Mouse (Mus musculus) ES-Bruce4 (cell line): Measurements from ENCODE around the gene Barx2. TPM values are rescaled to one million over a fixed set of nuclear protein-coding genes. Genes with fewer than 3 reads are reported as not detected.

Source experiments
- H3K27ac ChIP-seq: 2 replicates; pipeline ENCODE4 v1.5.1; 2012; ENCODE audit warnings: low read length, inconsistent platforms; ENCODE audit not compliant: insufficient read depth
- H3K27me3 ChIP-seq: 2 replicates; pipeline ENCODE4 v1.6.1; 2012; ENCODE audit warnings: mild to moderate bottlenecking, low read length, inconsistent platforms; ENCODE audit not compliant: control insufficient read depth, poor library complexity, insufficient read depth, severe bottlenecking
- H3K36me3 ChIP-seq: 2 replicates; pipeline ENCODE4 v1.6.1; 2012; ENCODE audit warnings: inconsistent platforms, mild to moderate bottlenecking, low read length, moderate library complexity; ENCODE audit not compliant: control insufficient read depth, poor library complexity, insufficient read depth, severe bottlenecking
- H3K4me1 ChIP-seq: one replicate; pipeline ENCODE4 v1.8.1; 2011; ENCODE audit warnings: low read length; ENCODE audit not compliant: control insufficient read depth, insufficient read depth
- H3K4me3 ChIP-seq: 2 replicates; pipeline ENCODE4 v1.5.1; 2011; ENCODE audit warnings: low read depth, mild to moderate bottlenecking, low read length
- H3K9ac ChIP-seq: 2 replicates; pipeline ENCODE4 v1.6.1; 2012; ENCODE audit warnings: low read depth, mild to moderate bottlenecking, inconsistent platforms; ENCODE audit not compliant: poor library complexity, severe bottlenecking
- H3K9me3 ChIP-seq: replicated peaks from 2 replicates; pipeline ENCODE4 v1.6.1; 2012; ENCODE audit warnings: mild to moderate bottlenecking, low read length, inconsistent platforms; ENCODE audit not compliant: control insufficient read depth, poor library complexity, insufficient read depth, severe bottlenecking
- CTCF ChIP-seq: IDR thresholded peaks from one replicate; pipeline ENCODE4 v1.8.1; 2011; ENCODE audit warnings: low read depth, low read length
- EP300 ChIP-seq: IDR thresholded peaks from 2 replicates; pipeline ENCODE4 v1.6.1; 2011; ENCODE audit warnings: low read depth, low read length; ENCODE audit not compliant: insufficient read depth
- POLR2A ChIP-seq: IDR thresholded peaks from one replicate; pipeline ENCODE4 v1.8.1; 2011; ENCODE audit warnings: low read length; ENCODE audit not compliant: insufficient read depth
- polyA plus RNA-seq: library from polyadenylated mRNA; stranded (reverse); fragments of >200 nt; gene quantifications from 2 replicates; pipeline ENCODE4 v1.2.4, GENCODE M21; 2011; ENCODE audit warnings: low read depth; ENCODE audit not compliant: missing spikeins, insufficient read depth, insufficient read length

The Barx2 gene
- 0.46 TPM in 1 of 2 replicates, not detected in the other for polyA plus RNA-seq

DNA sequence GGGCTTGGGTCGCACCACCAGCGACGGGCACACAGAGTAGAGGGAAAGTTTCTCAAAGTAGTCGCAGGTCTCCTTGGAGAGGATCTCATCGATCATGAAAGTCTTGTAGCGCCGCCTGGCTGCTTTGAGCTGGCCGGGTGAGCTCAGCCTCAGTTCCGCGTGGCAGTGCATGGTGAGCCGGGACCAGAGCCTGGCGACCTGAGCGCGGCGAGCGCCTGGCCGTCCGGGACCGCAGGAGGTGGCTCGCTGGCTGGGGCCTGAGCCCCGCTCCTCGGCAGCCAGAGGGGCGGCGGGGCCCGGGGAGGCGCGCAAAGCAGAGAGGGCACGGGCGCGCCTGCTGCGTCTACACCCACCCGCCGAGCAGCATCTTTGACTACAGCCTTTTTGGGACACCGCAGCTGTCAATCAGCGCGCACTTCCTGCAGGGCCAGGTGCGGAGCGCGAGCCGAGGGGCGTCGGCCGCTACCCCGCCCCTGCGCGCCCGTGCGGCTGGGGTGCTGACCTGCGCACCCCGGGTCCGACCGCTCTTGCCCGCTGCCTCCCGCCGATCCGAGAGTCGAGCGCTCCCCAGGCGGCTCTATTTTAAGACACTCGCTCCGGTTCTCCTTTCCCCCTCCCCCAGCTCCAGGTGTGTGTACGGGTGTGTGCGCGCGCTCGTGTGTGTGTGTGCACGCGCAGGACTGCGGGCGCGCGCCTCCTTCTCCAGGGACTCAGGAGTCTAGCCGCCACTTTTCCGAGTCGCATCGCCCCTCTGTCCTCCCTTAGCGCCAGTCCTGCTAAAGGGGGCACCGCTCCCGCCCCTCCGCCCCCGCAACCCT is at the start of gene Barx2:
Gene Barx2 (minus strand): TSS at position 542 of the 818 bp plus-strand sequence.
- Histone ChIP-seq H3K4me3 (peak within 1 kb of the TSS; percentile 68), H3K4me1 (no peaks in the 10 kb centered on the region), H3K9ac (peak within 1 kb of the TSS; percentile 19), H3K27ac (no peak within 1 kb of the TSS), H3K27me3 (peaks cover 23% of the 10 kb centered on the region), H3K9me3 (no peaks in the 10 kb centered on the region), H3K36me3 (no peaks in the 10 kb centered on the region)
- no peak for TF ChIP-seq EP300
- TF ChIP-seq POLR2A: no peak
- TF ChIP-seq CTCF: peak; percentile 57

GRCm38 (mm10) chr9:31962265-31962664 is 49.0 kb upstream of the Barx2 start:
- Histone ChIP-seq H3K4me3 (no peak overlapping the region), H3K27ac (no peak overlapping the region), H3K27me3 (no peaks in the 10 kb centered on the region), H3K4me1 (no peaks in the 10 kb centered on the region), H3K36me3 (no peaks in the 10 kb centered on the region), H3K9ac (no peak overlapping the region), H3K9me3 (peaks cover 7% of the 10 kb centered on the region)
- TF ChIP-seq CTCF: no peak
- TF ChIP-seq EP300: no peak
- no peak for TF ChIP-seq POLR2A

DNA sequence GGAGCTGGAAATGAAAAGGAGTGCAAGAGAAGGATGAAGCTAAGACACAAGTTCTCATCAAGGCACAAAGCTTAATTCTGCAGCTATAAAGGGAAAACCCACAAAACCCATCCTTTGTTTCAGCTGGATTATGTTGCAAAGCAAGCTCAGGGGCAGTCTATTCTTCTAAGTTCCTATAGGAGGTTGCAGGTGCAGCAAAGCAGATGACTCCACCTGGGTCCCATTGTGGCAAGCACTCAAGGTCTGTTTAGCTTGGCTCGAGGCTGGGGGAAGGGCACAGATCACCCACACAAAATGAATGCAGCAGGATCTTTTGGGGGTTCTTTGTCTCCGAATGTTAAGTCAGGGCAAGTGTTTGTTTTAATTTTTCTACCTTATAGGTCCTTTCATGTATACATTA is 47.2 kb upstream of the Barx2 start:
- TF ChIP-seq POLR2A: no peak
- peak; percentile 97 for TF ChIP-seq EP300
- Histone ChIP-seq H3K27me3 (no peaks in the 10 kb centered on the region), H3K4me3 (no peak overlapping the region), H3K27ac (peak overlapping the region; percentile 94), H3K4me1 (no peaks in the 10 kb centered on the region), H3K36me3 (no peaks in the 10 kb centered on the region), H3K9ac (no peak overlapping the region), H3K9me3 (no peaks in the 10 kb centered on the region; the same call in 1 of the 2 replicates)

- Histone ChIP-seq H3K4me3 (no peak overlapping the region), H3K27me3 (no peaks in the 10 kb centered on the region), H3K9ac (no peak overlapping the region), H3K9me3 (no peaks in the 10 kb centered on the region), H3K36me3 (no peaks in the 10 kb centered on the region), H3K4me1 (no peaks in the 10 kb centered on the region), H3K27ac (no peak overlapping the region)
- TF ChIP-seq EP300 (no peak), POLR2A (no peak), CTCF (no peak)
Observed at GRCm38 (mm10) chr9:31958120-31958519, 44.9 kb upstream of the Barx2 start.

DNA sequence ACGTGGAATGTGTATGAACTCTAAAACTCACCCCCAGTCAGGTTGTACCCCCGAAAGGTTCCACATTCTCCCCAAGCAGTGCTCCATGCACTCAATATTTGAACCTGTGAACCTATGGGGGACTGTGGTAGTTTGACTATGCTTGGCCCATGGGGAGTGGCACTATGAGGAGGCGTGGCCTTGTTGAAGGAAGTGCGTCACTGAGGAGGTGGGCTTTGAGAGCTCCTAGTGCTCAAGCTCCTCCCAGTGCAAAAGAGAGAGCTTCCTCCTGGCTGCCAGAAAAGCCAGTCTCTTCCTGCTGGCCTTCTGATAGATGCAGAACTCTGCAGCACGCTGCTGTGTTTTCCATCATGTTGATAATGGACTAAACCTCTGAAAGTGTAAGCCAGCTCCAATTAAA is 37.2 kb upstream of the Barx2 start:
- H3K4me1 ChIP-seq: no peaks in the 10 kb centered on the region
- no peaks in the 10 kb centered on the region for H3K27me3 ChIP-seq
- no peaks in the 10 kb centered on the region for H3K36me3 ChIP-seq
- peak; percentile 54 for TF ChIP-seq POLR2A
- TF ChIP-seq EP300: no peak
- no peak overlapping the region for H3K27ac ChIP-seq
- H3K9me3 ChIP-seq: no peaks in the 10 kb centered on the region
- no peak overlapping the region for H3K4me3 ChIP-seq
- H3K9ac ChIP-seq: no peak overlapping the region

DNA sequence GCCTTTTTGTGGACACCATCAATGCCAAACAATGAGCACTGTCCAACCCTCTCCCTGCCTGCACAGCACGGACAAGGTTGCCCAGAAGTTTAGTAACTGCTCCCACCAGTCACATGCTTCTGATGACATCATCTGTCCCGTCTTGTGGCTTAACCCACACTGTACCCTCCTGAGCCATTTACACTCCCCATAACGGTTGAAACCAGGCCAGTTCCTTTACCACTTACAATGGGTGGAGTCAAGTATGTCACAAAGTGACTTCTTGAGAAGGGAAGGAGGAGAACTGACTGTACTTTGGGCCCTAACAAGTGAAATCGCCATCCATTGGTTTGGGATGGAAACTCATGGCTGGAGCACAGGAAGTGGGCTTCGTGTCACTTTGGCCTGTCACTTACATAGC is 35.8 kb upstream of the Barx2 start:
- H3K27ac ChIP-seq: no peak overlapping the region
- H3K9ac ChIP-seq: no peak overlapping the region
- no peaks in the 10 kb centered on the region for H3K36me3 ChIP-seq
- no peaks in the 10 kb centered on the region for H3K4me1 ChIP-seq
- H3K9me3 ChIP-seq: no peaks in the 10 kb centered on the region
- H3K4me3 ChIP-seq: no peak overlapping the region
- no peak for TF ChIP-seq EP300
- TF ChIP-seq CTCF: no peak
- no peaks in the 10 kb centered on the region for H3K27me3 ChIP-seq
